Mouse (Mus musculus) embryonic facial prominence, embryonic 11.5 days (tissue): ENCODE measurements at regions not wholly inside any gene's neighbourhood (a gene's known extent, or its start where the extent isn't known, plus 50 kb on each side); places are given as distances from the start of the nearest gene placed in this dataset.

Experiments
- ATAC-seq: fragments of 200-750 bp; cut with Nextera tagmentation; replicated peaks from 2 replicates; pipeline ENCODE4 v1.8.0; 2017; ENCODE audit warnings: low read depth; ENCODE audit not compliant: insufficient number of reproducible peaks, low FRiP score, low TSS enrichment
- DNase-seq: peaks from one replicate; pipeline ENCODE4 v3.0.0-alpha.2; 2015; ENCODE audit warnings: low spot score
- H3K27ac ChIP-seq: fragments of 300-500 bp; sonication (generic); replicated peaks from 2 replicates; pipeline ENCODE4 v1.5.1; 2014; ENCODE audit warnings: mild to moderate bottlenecking, low read depth, low read length, control low read depth
- H3K27me3 ChIP-seq: fragments of 300-500 bp; sonication (generic); 2 replicates; pipeline ENCODE4 v1.6.1; 2014; ENCODE audit warnings: mild to moderate bottlenecking, low read length, moderate library complexity, mixed read lengths; ENCODE audit not compliant: control insufficient read depth, insufficient read depth
- H3K36me3 ChIP-seq: fragments of 300-500 bp; sonication (generic); replicated peaks from 2 replicates; pipeline ENCODE4 v1.6.1; 2014; ENCODE audit warnings: low read depth, mild to moderate bottlenecking, low read length, moderate library complexity, mixed read lengths; ENCODE audit not compliant: control insufficient read depth, insufficient read depth
- H3K4me1 ChIP-seq: fragments of 300-500 bp; sonication (generic); 2 replicates; pipeline ENCODE4 v1.6.1; 2014; ENCODE audit warnings: low read length, mixed read lengths; ENCODE audit not compliant: control insufficient read depth, insufficient read depth
- H3K4me2 ChIP-seq: fragments of 300-500 bp; sonication (generic); 2 replicates; pipeline ENCODE4 v1.6.1; 2014; ENCODE audit warnings: low read depth, mild to moderate bottlenecking, control low read depth, low read length, moderate library complexity
- H3K4me3 ChIP-seq: fragments of 300-500 bp; sonication (generic); 2 replicates; pipeline ENCODE4 v1.5.1; 2014; ENCODE audit warnings: low read depth, low read length, control low read depth
- H3K9ac ChIP-seq: fragments of 300-500 bp; sonication (generic); replicated peaks from 2 replicates; pipeline ENCODE4 v1.6.1; 2014; ENCODE audit warnings: mild to moderate bottlenecking, control low read depth, low read length
- H3K9me3 ChIP-seq: fragments of 300-500 bp; sonication (generic); replicated peaks from 2 replicates; pipeline ENCODE4 v1.6.1; 2016; ENCODE audit warnings: mild to moderate bottlenecking, low read length, inconsistent platforms, mixed read lengths; ENCODE audit not compliant: control insufficient read depth
- WGBS: fragments of 180-500 bp; shearing (Covaris S2); extraction: QIAGEN DNeasy Blood & Tissue Kit; methylation state at CpG from one replicate; pipeline ENCODE4 v1.1.7; 2014; 5-methylcytosine and 5-hydroxymethylcytosine counted together

DNA sequence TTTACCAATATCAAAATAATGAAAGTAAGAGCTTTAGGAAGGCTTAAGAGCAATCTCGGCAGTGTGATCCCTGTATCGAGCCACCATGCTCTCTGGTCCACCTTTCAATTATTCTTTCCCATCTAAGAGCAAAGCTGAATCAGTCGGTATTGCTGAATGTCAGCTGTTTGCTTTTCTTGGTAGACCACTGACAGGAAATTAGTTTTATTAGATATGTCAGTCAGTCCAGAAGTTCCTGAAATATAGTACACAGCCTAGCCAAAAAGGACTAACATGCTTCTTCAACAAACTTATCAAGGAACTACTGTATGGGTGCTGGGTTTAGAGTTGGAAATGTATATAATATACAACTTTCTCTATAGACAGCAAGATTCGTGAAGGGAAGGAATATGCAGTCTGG lies 91.3 kb upstream of the 1700020N01Rik start:
- no peaks in the 10 kb centered on the region for H3K36me3 ChIP-seq
- H3K4me1 ChIP-seq, result no peaks in the 10 kb centered on the region
- ATAC-seq, result no peak
- H3K9ac ChIP-seq, result no peak overlapping the region
- DNase-seq, result no peak
- 84% methylated on average over 4 of the region's 4 CpGs for WGBS
- H3K27ac ChIP-seq, result no peak overlapping the region
- H3K4me3 ChIP-seq, result no peak overlapping the region
- H3K27me3 ChIP-seq, result no peaks in the 10 kb centered on the region
- H3K4me2 ChIP-seq, result no peak overlapping the region
- no peaks in the 10 kb centered on the region for H3K9me3 ChIP-seq

DNA sequence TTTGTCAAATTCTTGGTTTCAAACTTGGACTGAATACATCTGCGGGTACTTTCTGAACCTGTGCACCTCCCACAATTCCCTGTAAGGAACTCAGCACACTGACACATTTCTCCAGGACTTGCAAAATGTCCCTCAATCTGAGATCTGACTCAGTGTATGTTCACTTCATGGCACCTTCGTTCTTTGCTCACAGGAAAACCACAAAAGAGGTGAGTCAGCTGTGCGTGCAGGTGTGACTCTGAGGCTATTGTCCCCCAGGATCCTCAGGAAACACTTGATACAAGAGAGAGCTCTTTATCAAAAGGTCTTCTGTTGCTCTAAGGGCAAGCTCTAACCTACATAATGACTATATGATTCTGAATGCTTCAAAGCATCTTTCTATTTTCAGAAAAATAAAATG lies 88.5 kb upstream of the 1700020N01Rik start:
- Histone ChIP-seq H3K4me3 (no peak overlapping the region), H3K27me3 (no peaks in the 10 kb centered on the region), H3K4me2 (no peak overlapping the region), H3K9ac (no peak overlapping the region), H3K27ac (no peak overlapping the region), H3K9me3 (no peaks in the 10 kb centered on the region), H3K4me1 (no peaks in the 10 kb centered on the region), H3K36me3 (no peaks in the 10 kb centered on the region)
- 87% methylated on average over 3 of the region's 3 CpGs for WGBS
- no peak for DNase-seq
- ATAC-seq, result no peak

DNA sequence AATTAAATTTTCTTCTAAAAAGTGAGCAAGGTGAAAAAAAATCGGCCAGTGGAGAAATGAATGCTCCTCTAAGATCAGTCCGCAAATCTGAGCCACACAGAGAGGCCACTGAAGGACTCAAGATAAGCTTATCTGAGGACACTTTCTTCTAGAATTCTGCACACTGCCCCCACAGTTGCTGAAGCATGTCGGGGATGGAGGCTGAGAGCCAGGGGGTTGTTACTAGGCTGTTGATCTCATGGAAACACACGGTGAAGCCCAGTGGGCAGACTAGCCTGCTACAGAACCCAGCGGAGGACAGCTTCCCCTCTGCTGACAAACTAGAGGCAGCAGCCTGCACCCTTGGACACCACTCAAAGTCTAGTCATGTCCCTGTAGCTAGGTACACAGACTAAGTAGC lies 81.6 kb upstream of the 1700020N01Rik start:
- no peak for ATAC-seq
- Histone ChIP-seq H3K4me1 (no peaks in the 10 kb centered on the region), H3K9me3 (no peaks in the 10 kb centered on the region), H3K4me3 (no peak overlapping the region), H3K9ac (no peak overlapping the region), H3K27ac (no peak overlapping the region), H3K4me2 (no peak overlapping the region), H3K27me3 (no peaks in the 10 kb centered on the region), H3K36me3 (no peaks in the 10 kb centered on the region)
- 66% methylated on average over 5 of the region's 5 CpGs for WGBS
- no peak for DNase-seq

DNA sequence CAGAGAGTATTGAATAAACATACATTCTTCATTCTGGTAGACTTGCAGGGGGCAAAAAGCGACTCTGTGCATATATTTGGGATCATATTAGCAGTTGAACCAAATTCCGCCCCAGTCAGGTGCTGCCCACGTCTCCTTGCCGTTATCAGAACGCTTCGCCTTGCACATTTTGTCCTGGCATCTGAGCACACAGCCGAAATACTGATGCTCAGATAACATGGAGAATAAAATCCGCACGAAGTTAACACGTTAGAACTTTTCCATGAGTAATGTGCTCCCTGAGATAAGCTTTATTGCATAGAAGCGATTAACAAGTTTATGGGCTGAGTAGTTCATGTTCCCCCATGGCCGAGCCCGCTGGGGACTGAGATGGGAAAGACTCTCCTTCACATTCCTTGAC lies 80.5 kb upstream of the 1700020N01Rik start:
- Histone ChIP-seq H3K9me3 (no peaks in the 10 kb centered on the region), H3K4me2 (no peak overlapping the region), H3K4me1 (no peaks in the 10 kb centered on the region), H3K36me3 (no peaks in the 10 kb centered on the region), H3K27me3 (no peaks in the 10 kb centered on the region), H3K27ac (no peak overlapping the region), H3K9ac (no peak overlapping the region), H3K4me3 (no peak overlapping the region)
- ATAC-seq (no peak), DNase-seq (no peak)
- WGBS, result 90% methylated on average over 13 of the region's 13 CpGs

DNA sequence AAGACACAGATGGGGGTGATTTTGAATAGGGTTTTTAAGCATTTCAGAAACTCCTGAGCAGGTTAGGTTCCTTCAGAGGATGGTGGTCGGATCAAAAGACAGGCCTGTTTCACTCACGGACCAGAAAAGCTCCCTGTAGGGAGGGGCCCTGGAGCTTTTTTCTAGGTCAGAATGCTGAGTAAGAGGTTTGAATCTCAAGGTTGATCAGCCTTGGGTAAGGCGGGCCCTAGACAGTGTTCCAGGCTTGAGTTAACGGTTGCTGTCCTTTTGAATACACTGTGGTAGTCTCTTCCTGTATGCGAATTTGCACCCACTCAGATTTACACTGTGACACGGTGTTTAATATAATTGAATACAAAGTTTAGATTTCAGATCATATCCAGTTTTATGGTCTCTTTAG lies 75.2 kb upstream of the 1700020N01Rik start:
- H3K4me1 ChIP-seq, result no peaks in the 10 kb centered on the region
- H3K9me3 ChIP-seq, result no peaks in the 10 kb centered on the region
- ATAC-seq (no peak), DNase-seq (no peak)
- H3K27ac ChIP-seq, result no peak overlapping the region
- H3K9ac ChIP-seq, result no peak overlapping the region
- 84% methylated on average over 6 of the region's 6 CpGs for WGBS
- H3K4me2 ChIP-seq, result no peak overlapping the region
- H3K27me3 ChIP-seq, result no peaks in the 10 kb centered on the region
- no peaks in the 10 kb centered on the region for H3K36me3 ChIP-seq
- H3K4me3 ChIP-seq, result no peak overlapping the region

DNA sequence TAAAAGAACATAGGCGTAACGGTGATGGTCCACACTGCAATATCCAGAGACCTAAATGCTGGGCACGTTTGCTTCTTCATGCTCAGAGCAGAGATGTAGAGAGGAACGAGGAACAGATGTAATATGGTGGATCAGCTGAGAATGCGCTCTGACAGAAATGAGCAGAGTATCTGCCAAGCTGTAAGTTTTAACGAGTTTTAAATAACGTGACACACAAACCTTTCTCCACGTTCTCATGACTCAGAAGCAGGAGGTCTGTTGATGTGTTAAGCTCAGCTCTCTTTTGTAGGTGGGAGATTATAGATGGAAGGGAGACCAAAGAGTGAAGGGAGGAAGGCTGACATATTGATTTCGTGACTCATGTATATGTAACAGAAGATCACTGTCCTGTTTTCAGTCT lies 72.1 kb upstream of the 1700020N01Rik start:
- H3K27ac ChIP-seq, result no peak overlapping the region
- H3K4me2 ChIP-seq, result no peak overlapping the region
- 87% methylated on average over 9 of the region's 9 CpGs for WGBS
- H3K36me3 ChIP-seq, result no peaks in the 10 kb centered on the region
- H3K9ac ChIP-seq, result no peak overlapping the region
- H3K9me3 ChIP-seq, result no peaks in the 10 kb centered on the region
- H3K27me3 ChIP-seq, result no peaks in the 10 kb centered on the region
- DNase-seq, result no peak
- no peaks in the 10 kb centered on the region for H3K4me1 ChIP-seq
- ATAC-seq, result no peak
- no peak overlapping the region for H3K4me3 ChIP-seq

DNA sequence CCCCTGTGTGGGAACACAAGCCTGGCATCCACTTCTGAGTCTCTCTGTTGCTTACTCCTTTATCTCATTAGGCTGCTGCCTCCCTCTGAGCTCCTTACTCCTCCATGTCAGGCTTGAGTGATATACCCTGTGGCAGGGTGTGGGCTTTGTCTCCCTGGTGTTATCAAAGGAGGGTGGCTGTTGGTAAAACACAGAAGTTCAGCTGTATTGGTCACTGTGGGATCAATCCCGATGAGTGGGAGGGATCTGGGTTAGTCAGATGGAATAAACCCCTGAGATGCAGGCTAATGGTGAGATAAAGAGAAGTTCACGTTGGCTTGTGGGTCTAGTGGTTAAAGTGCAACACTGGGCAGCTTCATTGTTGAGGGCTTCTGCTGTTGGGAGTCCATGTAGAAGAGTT lies 67.4 kb upstream of the 1700020N01Rik start:
- DNase-seq (no peak), ATAC-seq (no peak)
- Histone ChIP-seq H3K27me3 (no peaks in the 10 kb centered on the region), H3K9ac (no peak overlapping the region), H3K9me3 (no peaks in the 10 kb centered on the region), H3K4me3 (no peak overlapping the region), H3K36me3 (no peaks in the 10 kb centered on the region), H3K4me2 (no peak overlapping the region), H3K4me1 (no peaks in the 10 kb centered on the region), H3K27ac (no peak overlapping the region)
- WGBS, result 75% methylated on average over 2 of the region's 2 CpGs

DNA sequence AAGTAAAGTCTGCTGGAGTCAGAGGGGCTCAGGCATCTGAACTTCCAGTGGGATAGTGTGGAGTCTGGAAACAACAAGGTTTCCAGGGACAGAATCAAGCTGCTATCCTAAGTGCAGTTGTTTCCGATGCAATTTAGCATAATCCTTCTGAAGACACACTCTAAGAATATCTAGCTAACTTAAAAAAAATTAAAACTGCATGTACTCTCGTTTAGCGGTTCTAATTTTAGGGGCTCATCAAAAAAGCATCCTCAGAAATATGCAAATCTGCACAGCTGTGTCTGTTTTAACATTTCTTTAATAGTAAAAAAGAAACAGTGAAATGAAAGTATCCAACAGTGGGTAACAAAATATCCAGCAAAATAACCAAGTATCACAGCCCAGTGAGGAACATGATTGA lies 64.5 kb upstream of the 1700020N01Rik start:
- H3K27me3 ChIP-seq, result no peaks in the 10 kb centered on the region
- ATAC-seq (no peak), DNase-seq (no peak)
- H3K9me3 ChIP-seq, result no peaks in the 10 kb centered on the region
- no peak overlapping the region for H3K27ac ChIP-seq
- WGBS, result 86% methylated on average over 3 of the region's 3 CpGs
- no peak overlapping the region for H3K9ac ChIP-seq
- H3K36me3 ChIP-seq, result no peaks in the 10 kb centered on the region
- H3K4me1 ChIP-seq, result no peaks in the 10 kb centered on the region
- H3K4me2 ChIP-seq, result no peak overlapping the region
- H3K4me3 ChIP-seq, result no peak overlapping the region
